Mouse (Mus musculus) thymus, postnatal 25 days (tissue): Measurements from ENCODE around the gene Lrrc4.

Experiments used
- DNase-seq: peaks from one replicate; pipeline ENCODE4 v3.0.0; 2022

Lrrc4 gene

DNA sequence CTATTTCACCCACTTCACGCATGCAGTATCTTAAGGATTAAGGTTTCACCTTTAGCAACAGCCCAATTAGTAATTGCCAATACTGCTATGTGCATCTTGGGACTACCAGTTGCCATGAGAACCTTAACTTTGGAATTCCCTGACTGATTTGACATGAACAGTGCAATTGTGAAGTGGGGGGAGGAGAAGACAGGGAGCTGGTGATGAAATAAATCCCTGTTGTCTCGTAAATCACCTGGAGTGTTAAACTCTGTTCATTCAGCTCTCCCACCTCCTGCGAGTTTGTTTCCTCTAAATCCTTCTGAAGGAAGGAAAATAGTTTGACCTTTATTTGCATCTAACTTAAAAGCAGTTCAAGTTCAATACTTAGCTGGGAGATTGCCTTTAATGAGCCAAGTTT is 69.8 kb downstream of the Lrrc4 start:
- no peak for DNase-seq

- DNase-seq, result no peak
Observed at GRCm38 (mm10) chr6:28758293-28758692, 73.3 kb downstream of the Lrrc4 start.

- DNase-seq, result no peak
Observed at GRCm38 (mm10) chr6:28756306-28757018, 75.1 kb downstream of the Lrrc4 start.

- DNase-seq, result no peak
Observed at GRCm38 (mm10) chr6:28754127-28754898, 77.2 kb downstream of the Lrrc4 start.

DNA sequence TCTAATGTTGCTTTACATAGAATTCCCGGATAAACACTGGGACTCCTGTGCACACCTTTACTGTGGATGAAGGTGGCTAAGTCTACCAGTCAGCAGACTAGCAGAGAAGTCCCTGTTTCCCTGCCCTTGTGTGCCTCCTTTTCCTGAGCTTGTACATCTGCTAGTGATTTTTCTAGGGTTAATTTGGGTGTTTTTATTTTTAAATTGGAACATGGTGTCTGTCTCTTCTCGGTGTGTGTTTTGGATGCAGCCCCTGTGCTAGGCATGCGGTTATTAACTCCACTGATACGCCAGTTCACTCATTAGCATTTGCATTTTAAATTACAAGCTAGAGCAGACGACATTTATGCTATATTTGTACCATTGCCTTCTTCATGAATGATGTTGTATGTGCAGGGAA is 77.9 kb downstream of the Lrrc4 start:
- DNase-seq, result no peak

DNA sequence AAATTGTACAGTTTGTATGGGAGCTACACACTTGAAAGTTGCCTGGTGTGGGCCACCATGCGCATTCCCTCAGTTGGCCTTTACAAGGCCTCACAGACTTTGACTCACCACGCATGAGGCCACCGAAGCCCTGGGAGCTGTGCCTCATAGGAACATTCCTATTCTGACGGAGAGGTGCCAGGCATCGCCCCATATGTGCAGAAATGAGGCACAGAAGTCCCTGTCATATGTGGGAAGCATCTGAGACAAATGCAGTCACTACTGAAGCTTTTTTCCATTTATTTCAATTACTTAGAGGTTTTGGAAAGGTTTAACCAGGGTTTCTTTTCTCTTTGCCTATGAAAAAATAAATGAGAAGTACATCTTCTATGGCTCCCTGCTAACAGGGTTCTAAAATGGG is 78.3 kb downstream of the Lrrc4 start:
- DNase-seq, result no peak

- no peak for DNase-seq
Observed at GRCm38 (mm10) chr6:28751186-28751585, 80.4 kb downstream of the Lrrc4 start.

DNA sequence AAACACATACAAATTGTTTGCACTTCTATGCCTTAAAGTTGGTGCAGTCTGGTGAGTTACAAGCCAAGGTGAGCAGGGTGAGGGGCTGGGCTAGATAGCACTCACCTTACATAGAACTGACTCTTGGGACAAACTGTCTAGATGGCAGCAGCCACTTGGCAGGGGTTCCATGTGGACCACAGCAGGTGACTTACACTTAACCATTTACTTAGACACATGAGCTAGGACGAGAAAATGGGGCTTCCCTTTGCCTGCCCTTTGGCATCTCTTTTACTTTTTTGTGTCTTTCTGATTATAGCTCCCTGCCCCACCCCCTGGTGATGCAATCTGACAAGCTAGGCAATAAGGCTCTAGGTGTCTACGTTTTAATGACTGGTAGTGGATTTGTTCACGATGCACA is 82.3 kb downstream of the Lrrc4 start:
- DNase-seq, result no peak

DNA sequence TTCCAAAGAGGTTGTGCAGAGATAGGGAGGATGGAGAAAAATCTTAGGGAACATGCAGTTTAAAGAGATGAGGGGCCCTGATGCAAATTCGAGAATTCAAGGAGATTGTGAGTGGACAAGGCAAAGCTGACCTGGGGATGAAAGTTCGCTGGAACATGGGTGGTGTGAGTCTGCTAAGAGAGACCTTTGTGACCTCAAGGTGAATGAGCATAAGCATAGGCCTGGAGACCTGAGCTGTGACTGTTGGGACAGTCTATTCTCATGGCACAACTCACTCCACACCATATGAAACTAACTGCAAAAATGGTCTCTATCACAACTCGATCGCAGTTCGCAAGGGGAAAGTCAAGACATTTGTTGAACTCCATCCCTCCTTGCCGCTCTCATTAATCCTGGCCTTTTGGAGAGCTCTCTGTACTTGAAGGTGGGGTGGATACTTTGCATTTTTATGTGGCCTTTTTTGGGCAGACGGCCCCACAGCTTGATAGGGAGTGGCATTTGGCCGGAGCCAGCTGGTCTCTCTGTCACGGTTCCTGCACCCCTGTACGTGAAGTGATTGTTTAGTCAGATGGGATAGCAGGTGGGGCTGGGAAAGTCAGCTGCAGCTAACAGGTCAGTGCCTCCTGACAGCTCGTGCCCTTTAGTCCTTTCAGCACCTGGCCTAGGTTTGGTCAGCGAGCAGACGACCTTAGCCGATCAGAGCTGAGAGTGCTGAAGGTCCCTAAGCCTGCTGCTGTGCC is 83.4 kb downstream of the Lrrc4 start:
- no peak for DNase-seq

- DNase-seq, result no peak
Observed at GRCm38 (mm10) chr6:28747025-28747424, 84.5 kb downstream of the Lrrc4 start.

DNA sequence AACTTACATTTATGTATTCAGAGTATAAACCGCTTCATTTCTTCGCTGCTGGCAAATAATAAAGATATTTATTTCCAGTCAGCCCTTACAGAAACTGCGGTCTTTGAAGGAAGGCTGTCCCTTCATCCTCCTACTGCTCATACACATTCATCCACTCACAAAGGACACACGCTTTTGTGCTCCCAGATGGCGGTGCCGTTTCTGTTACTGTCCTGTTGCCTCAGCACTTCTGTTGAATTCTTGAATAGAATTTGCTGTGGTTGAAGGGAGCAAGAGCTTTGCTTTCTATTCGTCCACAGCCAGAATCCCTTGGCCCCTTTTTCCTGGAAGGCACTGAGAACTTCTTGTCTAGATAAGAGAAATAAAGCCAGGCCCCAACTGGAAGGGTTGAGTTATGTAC is 85.7 kb downstream of the Lrrc4 start:
- no peak for DNase-seq

DNA sequence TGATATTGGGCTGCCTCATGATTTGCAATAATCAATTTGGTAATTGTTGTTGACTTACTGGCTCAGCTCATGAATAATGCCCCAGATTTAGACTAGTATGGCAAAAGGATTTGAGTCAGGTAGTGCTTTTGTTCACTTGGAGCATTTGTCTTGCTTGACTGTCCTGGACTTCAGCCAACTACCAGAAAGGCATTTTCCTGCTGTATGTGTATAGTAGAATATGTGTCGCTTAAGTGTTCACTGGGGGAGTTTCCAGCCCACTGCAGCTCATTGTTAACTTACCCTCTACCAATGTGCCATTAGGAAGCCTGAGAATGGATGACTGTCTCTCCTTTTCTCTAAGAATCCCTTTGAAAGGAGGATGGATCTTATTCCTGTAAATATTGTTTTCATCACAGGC is 88.0 kb downstream of the Lrrc4 start:
- DNase-seq, result no peak

GRCm38 (mm10) chr6:28737601-28738000 is 93.9 kb downstream of the Lrrc4 start:
- no peak for DNase-seq

GRCm38 (mm10) chr6:28736665-28737064 is 94.9 kb downstream of the Lrrc4 start:
- DNase-seq, result no peak

DNA sequence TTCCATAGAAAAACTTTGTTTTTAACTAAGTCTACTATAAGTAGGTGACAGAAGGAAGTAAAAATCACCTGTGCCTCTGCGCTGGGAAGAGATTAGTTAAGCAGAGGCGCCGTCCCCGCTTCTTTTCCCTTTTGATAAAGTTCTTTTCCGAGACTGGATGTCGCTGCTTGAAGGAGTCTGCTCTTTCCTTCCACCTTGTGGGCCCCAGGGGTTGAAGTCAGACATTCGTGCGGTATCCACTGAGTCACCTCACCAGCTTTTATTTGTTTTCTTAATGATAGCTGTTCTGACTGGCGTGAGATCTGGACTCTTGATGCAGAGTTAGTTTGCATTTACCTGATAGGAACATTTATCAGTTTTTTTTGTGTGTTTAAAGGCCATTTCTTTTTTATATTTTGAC is 96.4 kb downstream of the Lrrc4 start:
- no peak for DNase-seq

GRCm38 (mm10) chr6:28733884-28734647 is 97.5 kb downstream of the Lrrc4 start:
- DNase-seq, result no peak

- DNase-seq, result no peak
Observed at GRCm38 (mm10) chr6:28731246-28731645, 100.3 kb downstream of the Lrrc4 start.

DNA sequence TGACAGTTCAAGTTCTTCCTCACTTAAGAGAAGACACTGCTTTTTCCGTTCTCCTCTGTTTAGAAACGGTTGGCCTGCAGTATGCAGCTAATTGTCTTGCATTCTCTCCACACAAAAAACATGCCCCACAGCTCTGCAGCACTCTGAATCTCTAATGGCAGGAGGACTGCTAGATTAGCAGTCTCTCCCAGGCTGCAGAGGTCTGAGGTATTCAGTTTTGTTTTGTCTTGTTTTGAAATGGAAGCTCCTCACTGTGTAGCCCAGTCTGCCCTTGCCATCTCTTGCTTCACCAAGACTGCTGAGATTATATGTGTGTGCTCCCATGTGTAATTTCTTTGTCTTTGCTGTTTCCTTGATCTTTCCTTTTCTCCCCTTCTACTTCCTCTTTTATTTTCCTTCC is 101.9 kb downstream of the Lrrc4 start:
- DNase-seq, result no peak

- no peak for DNase-seq
Observed at GRCm38 (mm10) chr6:28729236-28729635, 102.3 kb downstream of the Lrrc4 start.

DNA sequence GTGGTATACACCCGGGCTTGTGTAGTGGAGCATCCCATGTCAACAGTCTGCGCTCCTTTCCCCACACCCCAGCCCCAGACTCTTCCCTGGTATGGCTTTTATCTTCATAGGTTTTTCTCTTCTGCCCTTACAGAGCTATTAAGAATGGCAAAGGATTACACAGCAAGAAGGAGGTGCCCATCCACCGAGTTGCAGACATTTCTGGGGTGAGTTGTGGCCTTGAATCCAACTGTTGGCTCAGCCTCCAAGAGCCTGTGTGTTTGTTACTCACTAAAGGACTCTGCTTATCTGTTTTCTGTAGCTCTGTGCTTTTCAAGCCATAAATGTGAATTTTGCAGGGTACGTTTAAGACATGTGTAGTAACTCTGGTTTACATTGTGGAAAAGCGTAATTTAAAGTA is 106.8 kb downstream of the Lrrc4 start:
- DNase-seq, result no peak

DNA sequence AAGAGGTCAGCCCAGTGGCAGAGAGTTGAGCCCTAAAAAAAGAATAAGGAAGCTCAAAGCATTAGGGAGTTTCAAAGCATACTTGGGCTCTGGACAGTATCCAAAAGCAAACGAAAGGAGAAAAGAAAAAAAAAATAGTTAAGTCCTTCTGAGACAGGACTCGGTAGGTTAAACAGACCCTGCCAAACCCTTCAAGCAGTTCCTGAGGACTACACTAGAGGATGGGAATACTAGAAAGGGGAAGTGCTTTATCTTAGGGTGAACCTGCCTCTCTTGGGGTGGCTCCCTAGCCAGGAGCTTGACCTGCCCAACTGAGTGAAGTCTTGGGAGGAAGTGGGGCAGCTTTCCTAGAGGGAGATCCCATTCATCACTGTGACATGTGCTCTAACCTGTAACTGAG is 108.5 kb downstream of the Lrrc4 start:
- no peak for DNase-seq

- no peak for DNase-seq
Observed at GRCm38 (mm10) chr6:28720391-28721171, 111.0 kb downstream of the Lrrc4 start.
